Mouse (Mus musculus) hindbrain, postnatal 0 days (tissue): ENCODE measurements around the gene Klf2. TPM values are rescaled to one million over a fixed set of nuclear protein-coding genes. Genes with fewer than 3 reads are reported as not detected.

Source experiments
- ATAC-seq: fragments of 200-750 bp; cut with Nextera tagmentation; 2 replicates; pipeline ENCODE4 v1.8.0; 2017; ENCODE audit warnings: mild to moderate bottlenecking, moderate TSS enrichment, moderate library complexity
- DNase-seq: peaks from one replicate; pipeline ENCODE4 v3.0.0-alpha.2; 2015; ENCODE audit warnings: low spot score
- H3K27ac ChIP-seq: fragments of 300-500 bp; sonication (generic); 2 replicates; pipeline ENCODE4 v1.5.1; 2014; ENCODE audit warnings: mild to moderate bottlenecking
- H3K27me3 ChIP-seq: fragments of 300-500 bp; sonication (generic); 2 replicates; pipeline ENCODE4 v1.6.1; 2014; ENCODE audit warnings: low read length, mixed read lengths; ENCODE audit not compliant: insufficient read depth
- H3K36me3 ChIP-seq: fragments of 300-500 bp; sonication (generic); 2 replicates; pipeline ENCODE4 v1.6.1; 2014; ENCODE audit warnings: low read length, mixed read lengths; ENCODE audit not compliant: insufficient read depth
- H3K4me1 ChIP-seq: fragments of 300-500 bp; sonication (generic); 2 replicates; pipeline ENCODE4 v1.6.1; 2014; ENCODE audit warnings: antibody characterized with exemption, low read length, mixed read lengths; ENCODE audit not compliant: insufficient read depth
- H3K4me2 ChIP-seq: fragments of 300-500 bp; sonication (generic); 2 replicates; pipeline ENCODE4 v1.6.1; 2014; ENCODE audit warnings: low read depth, mild to moderate bottlenecking, low read length, moderate library complexity, mixed read lengths
- H3K4me3 ChIP-seq: fragments of 300-500 bp; sonication (generic); 2 replicates; pipeline ENCODE4 v1.5.1; 2014; ENCODE audit warnings: low read length
- H3K9ac ChIP-seq: fragments of 300-500 bp; sonication (generic); replicated peaks from 2 replicates; pipeline ENCODE4 v1.6.1; 2014; ENCODE audit warnings: mild to moderate bottlenecking, low read length, moderate library complexity, mixed read lengths
- H3K9me3 ChIP-seq: fragments of 300-500 bp; sonication (generic); 2 replicates; pipeline ENCODE4 v1.6.1; 2016; ENCODE audit warnings: low read length, mixed read lengths
- CTCF ChIP-seq: IDR thresholded peaks from 2 replicates; pipeline ENCODE4 v1.5.1; 2016; ENCODE audit warnings: antibody characterized with exemption, control low read depth, low read depth
- WGBS: fragments of 180-500 bp; shearing (Covaris S2); extraction: QIAGEN DNeasy Blood & Tissue Kit; methylation state at CpG from one replicate; pipeline ENCODE4 v1.1.7; 2014; 5-methylcytosine and 5-hydroxymethylcytosine counted together
- polyA plus RNA-seq: library from polyadenylated mRNA; unstranded; fragments of >200 nt; fragmentation: Nextera tagmentation; extraction: Ambion mirVana; gene quantifications from 2 replicates; pipeline ENCODE4 v1.2.1, GENCODE M21; 2015
- total RNA-seq: library from RNA; depleted of rRNA; stranded (reverse); fragments of >200 nt; gene quantifications from 2 replicates; pipeline ENCODE4 v1.2.3, GENCODE M21; 2014

Klf2 gene
- total and polyA plus RNA-seq, 2 experiments from 2014 or later = 8.2 to 9.9 TPM

- Histone ChIP-seq H3K4me3 (no peak overlapping the region), H3K4me2 (no peak overlapping the region), H3K36me3 (no peaks in the 10 kb centered on the region), H3K9me3 (no peaks in the 10 kb centered on the region), H3K27me3 (no peaks in the 10 kb centered on the region), H3K4me1 (no peaks in the 10 kb centered on the region), H3K27ac (no peak overlapping the region), H3K9ac (no peak overlapping the region)
- 89% methylated on average over 3 of the region's 3 CpGs for WGBS
- ATAC-seq (no peak), DNase-seq (no peak)
- no peak for TF ChIP-seq CTCF
Measured at GRCm38 (mm10) chr8:72277244-72277643, 41.6 kb upstream of the Klf2 start.

GRCm38 (mm10) chr8:72279151-72279550 lies 39.7 kb upstream of the Klf2 start:
- Histone ChIP-seq H3K9ac (no peak overlapping the region), H3K36me3 (no peaks in the 10 kb centered on the region), H3K4me1 (no peaks in the 10 kb centered on the region), H3K4me3 (no peak overlapping the region), H3K9me3 (no peaks in the 10 kb centered on the region), H3K4me2 (no peak overlapping the region), H3K27me3 (no peaks in the 10 kb centered on the region), H3K27ac (no peak overlapping the region)
- ATAC-seq = no peak
- DNase-seq = no peak
- 74% methylated on average over 7 of the region's 7 CpGs for WGBS
- no peak for TF ChIP-seq CTCF

- H3K4me2 ChIP-seq = no peak overlapping the region
- DNase-seq (peak; percentile 48), ATAC-seq (peak; percentile 29; the same call in 1 of the 2 replicates)
- WGBS = 23% methylated on average over 3 of the region's 3 CpGs
- H3K9ac ChIP-seq = no peak overlapping the region
- no peaks in the 10 kb centered on the region for H3K9me3 ChIP-seq
- no peaks in the 10 kb centered on the region for H3K4me1 ChIP-seq
- no peak overlapping the region for H3K4me3 ChIP-seq
- no peak overlapping the region for H3K27ac ChIP-seq
- no peaks in the 10 kb centered on the region for H3K36me3 ChIP-seq
- no peak for TF ChIP-seq CTCF
- H3K27me3 ChIP-seq = no peaks in the 10 kb centered on the region
Measured at GRCm38 (mm10) chr8:72281634-72282033, 37.2 kb upstream of the Klf2 start.

GRCm38 (mm10) chr8:72285285-72285684 lies 33.5 kb upstream of the Klf2 start:
- no peak for ATAC-seq
- Histone ChIP-seq H3K27me3 (no peaks in the 10 kb centered on the region), H3K9me3 (no peaks in the 10 kb centered on the region), H3K4me2 (no peak overlapping the region), H3K36me3 (no peaks in the 10 kb centered on the region), H3K4me3 (no peak overlapping the region), H3K9ac (no peak overlapping the region), H3K27ac (no peak overlapping the region), H3K4me1 (no peaks in the 10 kb centered on the region)
- no peak for TF ChIP-seq CTCF
- 74% methylated on average over 4 of the region's 4 CpGs for WGBS
- DNase-seq = no peak

DNA sequence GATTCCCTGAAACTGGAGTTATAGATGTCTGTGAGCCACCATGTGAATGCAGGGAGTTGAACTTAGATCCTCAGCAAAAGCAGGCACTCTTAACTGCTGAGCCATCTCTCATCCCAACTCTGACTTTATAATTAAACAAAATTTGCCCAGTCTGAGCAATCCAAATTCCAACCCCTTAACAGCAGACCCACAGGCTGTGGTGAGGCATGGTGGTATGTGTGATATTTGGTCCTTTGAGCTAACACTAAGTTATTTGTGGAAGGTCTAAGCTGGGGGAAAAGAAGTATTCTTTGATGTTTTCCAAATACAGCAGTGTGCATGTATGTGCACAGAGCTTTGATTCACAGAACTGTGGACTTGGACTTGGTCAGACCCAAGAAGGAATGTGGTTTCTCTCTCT lies 29.8 kb upstream of the Klf2 start:
- H3K27me3 ChIP-seq = no peaks in the 10 kb centered on the region
- no peaks in the 10 kb centered on the region for H3K4me1 ChIP-seq
- ATAC-seq (no peak), DNase-seq (no peak)
- H3K4me3 ChIP-seq = no peak overlapping the region
- no peak overlapping the region for H3K4me2 ChIP-seq
- TF ChIP-seq CTCF = no peak
- no peak overlapping the region for H3K27ac ChIP-seq
- no peaks in the 10 kb centered on the region for H3K36me3 ChIP-seq
- no peak overlapping the region for H3K9ac ChIP-seq
- H3K9me3 ChIP-seq = no peaks in the 10 kb centered on the region

DNA sequence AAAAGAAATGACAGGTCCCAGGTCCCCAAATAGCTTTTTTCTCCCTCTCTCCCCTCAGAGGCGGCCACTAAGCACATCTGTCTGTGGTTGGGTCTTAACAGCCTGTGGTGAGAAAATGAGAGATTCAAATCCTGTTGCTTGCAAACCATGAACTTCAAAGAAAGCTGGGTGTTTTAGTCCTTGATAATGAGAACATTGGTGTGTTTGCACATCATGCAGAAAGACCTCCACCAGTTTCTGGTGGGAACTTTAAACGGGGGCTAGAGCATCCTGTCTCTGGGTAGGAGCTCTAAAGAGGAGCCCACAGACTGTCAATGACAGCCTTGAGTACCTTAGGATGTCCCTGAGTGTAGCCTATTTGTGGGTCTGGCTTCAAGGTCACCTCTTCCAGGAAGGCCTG lies 27.7 kb upstream of the Klf2 start:
- no peak overlapping the region for H3K4me3 ChIP-seq
- DNase-seq = no peak
- H3K9me3 ChIP-seq = no peaks in the 10 kb centered on the region
- H3K36me3 ChIP-seq = no peaks in the 10 kb centered on the region
- no peaks in the 10 kb centered on the region for H3K27me3 ChIP-seq
- no peak overlapping the region for H3K4me2 ChIP-seq
- ATAC-seq = no peak
- H3K9ac ChIP-seq = no peak overlapping the region
- 82% methylated on average over 2 of the region's 2 CpGs for WGBS
- H3K27ac ChIP-seq = no peak overlapping the region
- TF ChIP-seq CTCF = no peak
- no peaks in the 10 kb centered on the region for H3K4me1 ChIP-seq

GRCm38 (mm10) chr8:72293309-72293708 lies 25.5 kb upstream of the Klf2 start:
- H3K9ac ChIP-seq = no peak overlapping the region
- no peaks in the 10 kb centered on the region for H3K4me1 ChIP-seq
- H3K4me3 ChIP-seq = no peak overlapping the region
- DNase-seq = no peak
- H3K4me2 ChIP-seq = no peak overlapping the region
- H3K27me3 ChIP-seq = no peaks in the 10 kb centered on the region
- no peaks in the 10 kb centered on the region for H3K9me3 ChIP-seq
- H3K27ac ChIP-seq = no peak overlapping the region
- TF ChIP-seq CTCF = no peak
- no peak for ATAC-seq
- H3K36me3 ChIP-seq = no peaks in the 10 kb centered on the region
